Mouse (Mus musculus): ENCODE results near the gene Ptpn9.

DNA sequence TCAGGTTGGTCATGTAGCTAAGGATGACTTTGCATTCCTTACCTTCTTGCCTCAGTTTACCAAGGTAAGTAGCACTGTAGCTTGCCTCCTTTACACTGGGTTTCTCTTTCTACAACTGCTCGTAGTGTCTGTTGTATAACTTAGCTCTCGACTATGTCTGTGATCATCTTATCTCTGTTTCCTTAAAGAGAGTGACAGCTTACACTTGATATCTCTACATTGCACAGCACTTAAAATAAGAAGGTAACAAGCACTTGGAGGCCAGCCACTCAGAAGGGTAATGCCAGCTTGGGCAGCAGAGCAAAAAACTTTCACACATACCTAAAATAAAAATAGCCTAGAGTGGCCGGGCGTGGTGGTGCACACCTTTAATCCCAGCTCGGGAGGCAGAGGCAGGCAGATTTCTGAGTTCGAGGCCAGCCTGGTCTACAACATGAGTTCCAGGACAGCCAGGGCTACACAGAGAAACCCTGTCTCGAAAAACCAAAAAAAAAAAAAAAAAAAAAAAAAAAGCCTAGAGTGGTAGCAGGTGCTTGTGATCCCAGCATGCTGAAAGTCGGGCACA is 20.7 kb upstream of the Ptpn9 start:
- TF ChIP-seq POLR2A (IDR thresholded peaks at IDR 0.05; ENCODE audit: borderline replicate concordance, low read depth, low read length), result no peak
- no peak for TF ChIP-seq CTCF (IDR thresholded peaks at IDR 0.05; ENCODE audit: low read depth, low read length)
